Mouse (Mus musculus) small intestine, adult 2 months (tissue): ENCODE results near the gene Rorb. TPM values are rescaled to one million over a fixed set of nuclear protein-coding genes. Genes with fewer than 3 reads are reported as not detected.

Experiments used
- H3K27ac ChIP-seq: fragments of 200-500 bp; 2 replicates; pipeline ENCODE4 v1.5.1; 2012; ENCODE audit warnings: low read depth, low read length, control low read depth, inconsistent platforms; ENCODE audit not compliant: insufficient read depth
- H3K27me3 ChIP-seq: fragments of 200-500 bp; 2 replicates; pipeline ENCODE4 v1.6.1; 2012; ENCODE audit warnings: mild to moderate bottlenecking, moderate library complexity, low read length, inconsistent platforms; ENCODE audit not compliant: control insufficient read depth, insufficient read depth
- H3K36me3 ChIP-seq: fragments of 200-500 bp; 2 replicates; pipeline ENCODE4 v1.6.1; 2012; ENCODE audit warnings: mild to moderate bottlenecking, low read length, control low read depth, inconsistent platforms; ENCODE audit not compliant: control insufficient read depth, insufficient read depth
- H3K4me1 ChIP-seq: fragments of 200-500 bp; 2 replicates; pipeline ENCODE4 v1.6.1; 2012; ENCODE audit warnings: low read length, inconsistent platforms, mixed read lengths; ENCODE audit not compliant: control insufficient read depth, insufficient read depth, insufficient read length
- H3K4me3 ChIP-seq: fragments of 200-500 bp; 2 replicates; pipeline ENCODE4 v1.5.1; 2012; ENCODE audit warnings: low read depth, mild to moderate bottlenecking, control low read depth, inconsistent platforms, low read length, moderate library complexity
- CTCF ChIP-seq: fragments of 200-500 bp; IDR thresholded peaks from 2 replicates; pipeline ENCODE4 v1.5.1; 2012; ENCODE audit warnings: low read depth, mild to moderate bottlenecking, control low read depth, inconsistent platforms, low read length, moderate library complexity, mixed read lengths; ENCODE audit not compliant: insufficient replicate concordance, insufficient read length; ENCODE audit errors: extremely low read depth
- POLR2A ChIP-seq: fragments of 200-500 bp; IDR thresholded peaks from 2 replicates; pipeline ENCODE4 v1.6.1; 2012; ENCODE audit warnings: low read depth, mild to moderate bottlenecking, control low read depth, inconsistent platforms, low read length, moderate library complexity
- WGBS: fragments of 180-500 bp; shearing (Covaris S2); methylation state at CpG from one replicate; pipeline ENCODE4 v1.1.7; 2018; 5-methylcytosine and 5-hydroxymethylcytosine counted together
- polyA plus RNA-seq: library from polyadenylated mRNA; depleted of rRNA; stranded (reverse); fragments of >200 nt; gene quantifications from 2 replicates; pipeline ENCODE4 v1.2.3, GENCODE M21; 2012

Rorb gene
- polyA plus RNA-seq, 1 experiment: 0.04 TPM

DNA sequence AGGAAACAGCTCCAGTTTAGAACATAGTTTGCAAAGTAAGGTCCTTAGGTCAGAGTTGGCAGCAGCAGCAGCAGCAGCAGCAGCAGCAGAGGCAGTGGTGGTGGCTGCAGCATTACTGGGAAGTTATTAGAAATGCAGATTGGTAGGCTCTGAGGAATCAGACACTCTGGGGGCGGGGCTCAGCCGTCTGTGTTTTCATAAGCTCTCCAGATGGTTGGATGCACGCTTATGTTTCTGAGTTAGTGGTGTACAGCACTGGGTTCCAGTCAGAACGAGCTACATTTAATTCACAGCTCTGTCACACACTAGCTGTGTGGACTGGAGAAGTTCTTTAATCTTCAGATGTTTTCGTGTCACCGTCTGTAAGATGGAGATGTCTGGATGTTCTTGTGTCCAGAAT lies 105.9 kb downstream of the Rorb start:
- 60% methylated on average over 6 of the region's 6 CpGs for WGBS
- H3K36me3 ChIP-seq: no peaks in the 10 kb centered on the region
- TF ChIP-seq CTCF (no peak), POLR2A (no peak)
- H3K4me3 ChIP-seq: no peak overlapping the region
- no peaks in the 10 kb centered on the region for H3K27me3 ChIP-seq
- no peak overlapping the region for H3K27ac ChIP-seq
- no peaks in the 10 kb centered on the region for H3K4me1 ChIP-seq

DNA sequence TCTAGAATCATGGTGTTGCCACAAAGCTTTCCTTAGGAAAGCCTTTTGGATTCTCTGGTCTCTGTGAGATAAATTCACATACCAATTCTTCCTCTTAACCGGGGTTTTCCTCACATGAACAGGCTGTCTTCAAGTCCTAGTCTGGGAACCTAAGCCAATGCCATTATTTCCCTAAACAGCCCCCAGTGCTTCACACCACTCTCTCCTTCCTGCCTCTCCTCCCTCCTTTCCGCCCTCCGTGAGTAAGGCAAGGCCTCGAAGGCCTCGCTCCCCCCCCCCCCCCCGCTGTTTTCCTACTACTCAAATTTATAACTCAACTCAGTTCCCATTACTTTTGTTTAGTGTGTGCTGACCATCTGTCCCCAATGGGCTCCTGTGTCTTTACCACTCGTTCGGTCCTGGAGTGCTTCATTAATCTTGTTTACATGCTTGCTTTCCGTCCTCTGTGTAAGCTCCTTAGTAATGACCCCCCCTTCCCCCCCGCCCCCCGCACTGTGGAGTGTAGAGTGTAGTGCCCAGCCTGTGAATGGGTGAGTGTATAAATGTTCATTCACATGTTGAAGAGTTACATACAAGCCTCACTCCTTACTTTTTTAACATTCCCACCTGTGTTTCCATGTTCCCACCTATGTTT lies 106.9 kb downstream of the Rorb start:
- Histone ChIP-seq H3K27ac (no peak overlapping the region), H3K4me1 (no peaks in the 10 kb centered on the region), H3K36me3 (no peaks in the 10 kb centered on the region), H3K27me3 (no peaks in the 10 kb centered on the region), H3K4me3 (no peak overlapping the region)
- TF ChIP-seq CTCF: no peak
- no peak for TF ChIP-seq POLR2A
- WGBS: 62% methylated on average over 10 of the region's 11 CpGs

DNA sequence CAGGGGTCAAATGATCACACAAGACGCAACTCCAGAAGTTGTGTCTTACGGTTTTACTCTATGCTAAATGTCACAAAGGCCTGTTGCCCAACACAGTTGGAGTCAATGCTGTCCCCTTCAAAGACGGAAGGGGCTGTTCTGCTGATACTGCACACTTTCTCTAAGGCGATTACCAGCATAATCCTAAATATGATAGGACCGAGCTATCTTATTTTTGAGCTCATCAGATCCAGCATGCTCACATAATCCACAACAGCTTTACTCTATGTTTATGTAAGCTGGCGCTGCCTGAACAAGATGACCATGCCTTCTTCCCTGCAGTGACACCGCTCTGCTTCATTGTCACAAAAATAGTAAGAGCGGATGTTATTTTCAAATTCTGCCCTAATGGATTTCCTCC lies 112.0 kb downstream of the Rorb start:
- no peaks in the 10 kb centered on the region for H3K4me1 ChIP-seq
- no peaks in the 10 kb centered on the region for H3K36me3 ChIP-seq
- no peaks in the 10 kb centered on the region for H3K27me3 ChIP-seq
- WGBS: 89% methylated on average over 8 of the region's 8 CpGs
- H3K27ac ChIP-seq: no peak overlapping the region
- TF ChIP-seq CTCF: no peak
- no peak for TF ChIP-seq POLR2A
- no peak overlapping the region for H3K4me3 ChIP-seq

- Histone ChIP-seq H3K27ac (no peak overlapping the region), H3K4me3 (no peak overlapping the region), H3K27me3 (no peaks in the 10 kb centered on the region), H3K4me1 (no peaks in the 10 kb centered on the region), H3K36me3 (no peaks in the 10 kb centered on the region)
- TF ChIP-seq CTCF: no peak
- TF ChIP-seq POLR2A: no peak
- WGBS: 33% methylated on average over 1 of the region's 1 CpGs
These were observed 113.3 kb downstream of the Rorb start for GRCm38 (mm10) chr19:18997711-18998110.

GRCm38 (mm10) chr19:18979996-18980395 lies 131.0 kb downstream of the Rorb start:
- H3K27me3 ChIP-seq: no peaks in the 10 kb centered on the region
- H3K4me3 ChIP-seq: no peak overlapping the region
- no peaks in the 10 kb centered on the region for H3K4me1 ChIP-seq
- H3K27ac ChIP-seq: no peak overlapping the region
- no peaks in the 10 kb centered on the region for H3K36me3 ChIP-seq
- 67% methylated on average over 5 of the region's 5 CpGs for WGBS
- no peak for TF ChIP-seq CTCF
- no peak for TF ChIP-seq POLR2A

DNA sequence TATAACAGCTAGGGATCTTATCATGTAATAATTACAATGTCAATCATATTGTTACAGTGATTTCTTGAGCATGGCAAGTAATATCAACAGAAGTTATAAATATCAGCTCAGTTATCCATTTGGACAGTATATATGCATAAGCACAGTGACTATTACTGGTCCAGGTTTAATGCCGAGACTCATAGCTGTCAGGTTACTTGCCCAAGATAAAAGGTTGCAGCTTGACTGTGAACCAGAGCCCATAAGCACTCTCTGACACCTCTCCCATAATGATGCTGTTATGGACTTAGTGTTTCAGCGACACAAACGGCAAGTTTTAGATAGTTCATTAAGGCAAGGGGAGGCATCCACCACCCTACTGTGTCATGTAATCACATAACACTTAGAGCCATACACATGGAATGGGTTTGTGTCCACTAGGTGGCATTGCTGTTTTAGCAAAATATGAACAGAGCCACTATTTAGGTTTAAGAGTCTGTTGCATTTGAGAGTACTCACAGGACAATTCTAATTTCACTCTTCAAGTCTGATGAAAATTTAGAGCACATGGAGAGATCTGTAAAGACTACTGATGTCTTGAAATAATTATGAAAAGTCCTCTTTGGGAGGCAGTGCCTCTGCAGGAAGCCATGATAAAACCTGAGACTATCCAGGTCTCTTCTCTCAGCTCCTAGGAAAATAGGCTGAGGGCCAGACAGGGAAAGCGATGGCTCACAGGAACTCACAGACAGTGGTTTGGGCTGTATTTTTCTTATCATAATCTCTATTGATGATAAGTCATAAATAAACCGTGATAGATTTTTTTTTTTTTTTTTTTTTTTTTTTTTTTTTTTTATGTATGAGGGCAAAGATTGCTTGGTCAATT lies 136.0 kb downstream of the Rorb start:
- H3K4me1 ChIP-seq: no peaks in the 10 kb centered on the region
- H3K27ac ChIP-seq: no peak overlapping the region
- TF ChIP-seq CTCF (no peak), POLR2A (no peak)
- no peak overlapping the region for H3K4me3 ChIP-seq
- WGBS: 42% methylated on average over 5 of the region's 5 CpGs
- no peaks in the 10 kb centered on the region for H3K36me3 ChIP-seq
- no peaks in the 10 kb centered on the region for H3K27me3 ChIP-seq

- TF ChIP-seq POLR2A (no peak), CTCF (no peak)
- 68% methylated on average over 8 of the region's 8 CpGs for WGBS
- Histone ChIP-seq H3K4me3 (no peak overlapping the region), H3K36me3 (no peaks in the 10 kb centered on the region), H3K27me3 (no peaks in the 10 kb centered on the region), H3K27ac (no peak overlapping the region), H3K4me1 (no peaks in the 10 kb centered on the region)
These were observed 141.6 kb downstream of the Rorb start for GRCm38 (mm10) chr19:18969386-18969785.
